Mouse (Mus musculus): ENCODE results near the gene Olfr1346. TPM values are rescaled to one million over a fixed set of nuclear protein-coding genes. Genes with fewer than 3 reads are reported as not detected.

Gene Olfr1346
- polyA plus RNA-seq, 1 experiment: not detected

DNA sequence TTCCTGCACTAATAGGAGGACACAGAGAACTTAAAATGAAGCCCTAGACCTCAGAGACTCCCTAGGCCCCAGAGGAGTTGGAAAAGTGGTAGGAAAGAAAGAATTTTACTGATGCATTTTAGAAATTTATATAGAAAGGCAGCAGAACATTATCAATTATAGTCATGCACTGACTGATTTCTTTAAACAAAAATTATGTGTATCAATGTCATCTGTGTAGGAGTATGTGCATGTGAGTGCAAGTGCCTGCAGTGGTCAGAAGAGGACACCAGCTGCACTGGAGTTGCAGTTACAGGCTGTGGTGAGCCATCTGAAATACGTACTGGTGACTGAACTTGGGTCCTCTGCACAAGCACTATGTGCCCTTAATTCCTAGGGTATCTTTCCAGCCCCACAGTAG lies 32.8 kb downstream of the Olfr1346 start, which contains the start of gene Olfr1347:
Gene Olfr1347, minus strand, starts transcription at position 101 of the 400 bp plus-strand sequence.
- peaks cover 10% of the 10 kb centered on the region for H3K9me3 ChIP-seq
- TF ChIP-seq FLI1 (IDR thresholded peaks at IDR 0.05; ENCODE audit: low read length) (no peak), GATA1 (IDR thresholded peaks at IDR 0.05; ENCODE audit: borderline replicate concordance, low read length) (no peak)
- H3K36me3 ChIP-seq (replicated peaks; ENCODE audit: low read length): no peaks in the 10 kb centered on the region
- no peaks in the 10 kb centered on the region for H3K27me3 ChIP-seq (replicated peaks)
- H3K4me3 ChIP-seq (replicated peaks): no peak within 1 kb of the TSS
- no peaks in the 10 kb centered on the region for H3K4me1 ChIP-seq

DNA sequence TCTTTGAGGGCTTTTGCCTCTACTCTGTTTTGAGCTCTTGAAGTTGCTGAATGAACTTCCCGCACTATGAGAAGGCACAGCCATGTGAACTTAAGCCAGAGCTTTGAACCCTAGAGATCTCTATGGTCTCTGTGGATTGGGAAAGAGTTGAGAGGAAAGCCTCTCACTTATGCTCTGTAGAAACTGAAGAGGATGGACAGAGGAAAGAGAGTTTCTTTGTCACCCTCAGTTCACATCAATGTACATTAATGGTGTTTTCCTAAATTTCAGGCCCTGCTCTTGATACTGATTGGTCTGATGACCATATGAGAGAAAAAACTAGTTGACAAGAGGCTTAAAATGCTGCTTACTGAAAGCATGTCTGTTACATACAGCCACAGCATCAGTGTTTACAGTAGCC lies 41.7 kb downstream of the Olfr1346 start, which contains the start of gene Olfr1348:
Gene Olfr1348, minus strand, starts transcription at position 101 of the 400 bp plus-strand sequence.
- H3K9me3 ChIP-seq: peaks cover 5% of the 10 kb centered on the region; the same call in 1 of the 2 replicates
- no peak within 1 kb of the TSS for H3K4me3 ChIP-seq (replicated peaks)
- H3K27me3 ChIP-seq (replicated peaks): no peaks in the 10 kb centered on the region
- no peaks in the 10 kb centered on the region for H3K4me1 ChIP-seq
- TF ChIP-seq FLI1 (IDR thresholded peaks at IDR 0.05; ENCODE audit: low read length): no peak
- no peak for TF ChIP-seq GATA1 (IDR thresholded peaks at IDR 0.05; ENCODE audit: borderline replicate concordance, low read length)
- no peaks in the 10 kb centered on the region for H3K36me3 ChIP-seq (replicated peaks; ENCODE audit: low read length)

DNA sequence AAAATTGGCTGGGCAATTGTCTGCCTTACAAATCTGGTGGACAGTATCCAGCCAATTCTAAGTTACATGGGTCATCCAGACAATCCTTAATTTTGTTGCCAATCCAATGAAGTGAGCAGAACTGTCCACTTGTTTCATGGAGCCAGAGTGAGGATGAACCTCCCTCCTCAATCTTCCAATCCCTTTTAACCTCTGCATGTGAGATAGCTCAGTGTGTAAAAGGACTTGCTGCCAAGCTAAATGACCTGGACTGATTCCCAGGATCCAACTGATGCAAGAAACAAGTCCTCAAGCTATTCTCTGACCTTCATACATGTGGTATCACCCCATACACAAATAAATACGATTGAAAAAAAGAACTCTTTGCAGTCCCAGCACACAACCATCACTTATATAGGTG lies 54.8 kb downstream of the Olfr1346 start:
- peaks cover 33% of the 10 kb centered on the region for H3K9me3 ChIP-seq

DNA sequence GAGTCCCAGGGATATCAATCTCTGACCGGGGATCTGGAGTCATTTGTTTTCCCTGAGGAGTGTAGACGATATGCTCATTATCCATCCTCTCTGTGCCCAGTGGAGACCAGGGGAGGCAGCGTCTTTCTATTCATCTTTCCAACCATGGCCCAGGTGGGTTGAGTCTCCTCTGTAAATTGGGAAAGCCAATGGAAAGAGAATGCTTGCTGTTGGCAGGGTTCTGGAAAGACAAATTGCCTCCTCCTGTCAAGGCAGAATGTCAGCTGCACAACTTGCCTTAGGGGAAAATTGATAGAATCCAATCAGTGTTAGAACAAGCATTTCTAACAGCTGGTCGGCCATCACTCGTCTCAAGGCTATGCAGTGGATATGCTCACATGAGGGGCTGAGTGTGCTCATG lies 55.9 kb downstream of the Olfr1346 start, which contains the start of gene Olfr1349:
Gene Olfr1349, minus strand, starts transcription at position 101 of the 400 bp plus-strand sequence.
- Histone ChIP-seq H3K27me3 (replicated peaks) (no peaks in the 10 kb centered on the region), H3K4me1 (no peaks in the 10 kb centered on the region), H3K36me3 (replicated peaks; ENCODE audit: low read length) (no peaks in the 10 kb centered on the region), H3K4me3 (replicated peaks) (no peak within 1 kb of the TSS), H3K9me3 (peaks cover 35% of the 10 kb centered on the region)
- TF ChIP-seq GATA1 (IDR thresholded peaks at IDR 0.05; ENCODE audit: borderline replicate concordance, low read length) (no peak), FLI1 (IDR thresholded peaks at IDR 0.05; ENCODE audit: low read length) (no peak)

More for the DNA sequence above, 54.8 kb downstream of the Olfr1346 start:
- no peak overlapping the region for H3K4me3 ChIP-seq (replicated peaks)
- no peaks in the 10 kb centered on the region for H3K4me1 ChIP-seq
- H3K27me3 ChIP-seq (replicated peaks): no peaks in the 10 kb centered on the region
- H3K36me3 ChIP-seq (replicated peaks; ENCODE audit: low read length): no peaks in the 10 kb centered on the region
- TF ChIP-seq GATA1 (IDR thresholded peaks at IDR 0.05; ENCODE audit: borderline replicate concordance, low read length): no peak
- no peak for TF ChIP-seq FLI1 (IDR thresholded peaks at IDR 0.05; ENCODE audit: low read length)

GRCm38 (mm10) chr7:6525001-6525400 lies 58.1 kb downstream of the Olfr1346 start:
- peaks cover 27% of the 10 kb centered on the region for H3K9me3 ChIP-seq
- TF ChIP-seq FLI1 (IDR thresholded peaks at IDR 0.05; ENCODE audit: low read length): no peak
- TF ChIP-seq GATA1 (IDR thresholded peaks at IDR 0.05; ENCODE audit: borderline replicate concordance, low read length): no peak
- no peaks in the 10 kb centered on the region for H3K36me3 ChIP-seq (replicated peaks; ENCODE audit: low read length)
- H3K27me3 ChIP-seq (replicated peaks): no peaks in the 10 kb centered on the region
- no peak overlapping the region for H3K4me3 ChIP-seq (replicated peaks)
- H3K4me1 ChIP-seq: no peaks in the 10 kb centered on the region

- Histone ChIP-seq H3K9me3 (peaks cover 28% of the 10 kb centered on the region), H3K36me3 (replicated peaks; ENCODE audit: low read length) (no peaks in the 10 kb centered on the region), H3K4me1 (no peaks in the 10 kb centered on the region), H3K4me3 (replicated peaks) (no peak overlapping the region), H3K27me3 (replicated peaks) (no peaks in the 10 kb centered on the region)
- no peak for TF ChIP-seq GATA1 (IDR thresholded peaks at IDR 0.05; ENCODE audit: borderline replicate concordance, low read length)
- no peak for TF ChIP-seq FLI1 (IDR thresholded peaks at IDR 0.05; ENCODE audit: low read length)
Observed at GRCm38 (mm10) chr7:6526141-6526540, 59.2 kb downstream of the Olfr1346 start.

Other genes with a start within 250 kb of the Olfr1346 start
- not detected in 2 replicates for gene Zscan5b, start 244.8 kb upstream of the Olfr1346 start, polyA plus RNA-seq (2012; ENCODE audit: insufficient read depth, low replicate concordance)
- gene Epp13, start 214.4 kb upstream of the Olfr1346 start, polyA plus RNA-seq (2012; ENCODE audit: insufficient read depth, low replicate concordance): not detected in 2 replicates
- 0.63 TPM in 1 of 2 replicates, not detected in the other for gene Zfp667, start 180.5 kb upstream of the Olfr1346 start, polyA plus RNA-seq (2012; ENCODE audit: insufficient read depth, low replicate concordance)
- 1.2 TPM in 1 of 2 replicates, not detected in the other for gene Zfp583, start 135.8 kb upstream of the Olfr1346 start, polyA plus RNA-seq (2012; ENCODE audit: insufficient read depth, low replicate concordance)
- not detected in 2 replicates for gene Gm3854, start 123.3 kb upstream of the Olfr1346 start, polyA plus RNA-seq (2012; ENCODE audit: insufficient read depth, low replicate concordance)
- not detected in 2 replicates for gene Zfp78, start 103.8 kb upstream of the Olfr1346 start, polyA plus RNA-seq (2012; ENCODE audit: insufficient read depth, low replicate concordance)
- gene Zfp28, start 83.8 kb upstream of the Olfr1346 start, polyA plus RNA-seq (2012; ENCODE audit: insufficient read depth, low replicate concordance): 0.20 TPM in 1 of 2 replicates, not detected in the other
- gene Smim17, start 68.4 kb upstream of the Olfr1346 start, polyA plus RNA-seq (2012; ENCODE audit: insufficient read depth, low replicate concordance): not detected in 2 replicates
- not detected in 2 replicates for gene Gm20715, start 56.8 kb upstream of the Olfr1346 start, polyA plus RNA-seq (2012; ENCODE audit: insufficient read depth, low replicate concordance)
- not detected in 2 replicates for gene Olfr1344, start 28.4 kb upstream of the Olfr1346 start, polyA plus RNA-seq (2012; ENCODE audit: insufficient read depth, low replicate concordance)
- gene Olfr1336, start 10.9 kb upstream of the Olfr1346 start, polyA plus RNA-seq (2012; ENCODE audit: insufficient read depth, low replicate concordance): 0.01 TPM in 1 of 2 replicates, not detected in the other
- gene Olfr5, start 19.8 kb downstream of the Olfr1346 start, polyA plus RNA-seq (2012; ENCODE audit: insufficient read depth, low replicate concordance): not detected in 2 replicates
- not detected in 2 replicates for gene Olfr1347, start 32.7 kb downstream of the Olfr1346 start, polyA plus RNA-seq (2012; ENCODE audit: insufficient read depth, low replicate concordance)
- gene Olfr1348, start 41.6 kb downstream of the Olfr1346 start, polyA plus RNA-seq (2012; ENCODE audit: insufficient read depth, low replicate concordance): not detected in 2 replicates
- gene Olfr1349, start 55.8 kb downstream of the Olfr1346 start, polyA plus RNA-seq (2012; ENCODE audit: insufficient read depth, low replicate concordance): 0.07 TPM in 1 of 2 replicates, not detected in the other
- not detected in 2 replicates for gene Olfr1350, start 97.7 kb downstream of the Olfr1346 start, polyA plus RNA-seq (2012; ENCODE audit: insufficient read depth, low replicate concordance)
- not detected in 2 replicates for gene Zim1, start 229.3 kb downstream of the Olfr1346 start, polyA plus RNA-seq (2012; ENCODE audit: insufficient read depth, low replicate concordance)

Measured in megakaryocyte, embryonic 14.5 days (primary cell).